ENCODE assay signal across 4 mouse cellular contexts in genomic region chr8:117427816-117428215, GRCm38 (mm10).
DNase-seq lines count a peak whose midpoint lies in the region; ATAC-seq and TF ChIP-seq lines count a peak whose summit lies in the region.
"Not testable (repeated sequence)": the region's sequence is repeated elsewhere in the genome, so short reads cannot be mapped to it uniquely, and the experiment has no call there.

No protein-coding gene starts in this region.

- H3K27ac ChIP-seq in lung, embryonic 14.5 days (ENCODE audit: low read depth); lung, embryonic 16.5 days (ENCODE audit: low read length); lung, postnatal 0 days (ENCODE audit: low read length): not testable (repeated sequence)

- 0 out of 2 replicates have a peak, but pooled peaks have one; percentile 16 for ATAC-seq in lung, embryonic 14.5 days (ENCODE audit: insufficient read depth)
- ATAC-seq in lung, embryonic 16.5 days (ENCODE audit: low read depth), result peak; percentile 49; the same call in 1 of the 2 replicates
- ATAC-seq in lung, postnatal 0 days, result peak; percentile 71

- H3K9me3 ChIP-seq in lung, embryonic 14.5 days (ENCODE audit: low read depth, low read length); lung, embryonic 16.5 days (ENCODE audit: control insufficient read depth, low read length); lung, postnatal 0 days (ENCODE audit: low read length): not testable (repeated sequence)

- not testable (repeated sequence) for H3K4me1 ChIP-seq in lung, embryonic 14.5 days (ENCODE audit: insufficient read depth); lung, embryonic 16.5 days (replicated peaks; ENCODE audit: control insufficient read depth, insufficient read depth, low read length); lung, postnatal 0 days (ENCODE audit: insufficient read depth, low read depth, low read length)

- H3K4me2 ChIP-seq in lung, embryonic 14.5 days; lung, embryonic 16.5 days (ENCODE audit: low read depth, low read length); lung, postnatal 0 days (replicated peaks; ENCODE audit: low read depth, low read length): not testable (repeated sequence)

- 68% methylated on average over 8 of the region's 8 CpGs for WGBS in lung, embryonic 14.5 days
- 60% methylated on average over 8 of the region's 8 CpGs for WGBS in lung, embryonic 16.5 days
- WGBS in lung, postnatal 0 days, result 47% methylated on average over 8 of the region's 8 CpGs

- peaks cover 64% of the 10 kb centered on the region for H3K36me3 ChIP-seq in lung, embryonic 14.5 days (ENCODE audit: insufficient read depth)
- peaks cover 34% of the 10 kb centered on the region for H3K36me3 ChIP-seq in lung, embryonic 16.5 days (ENCODE audit: control insufficient read depth, insufficient read depth, low read length)
- peaks cover 44% of the 10 kb centered on the region for H3K36me3 ChIP-seq in lung, postnatal 0 days (ENCODE audit: insufficient read depth, low read length)

- TF ChIP-seq CTCF in lung, embryonic 14.5 days (IDR thresholded peaks at IDR 0.05; ENCODE audit: low read depth); lung, postnatal 0 days (IDR thresholded peaks at IDR 0.05): not testable (repeated sequence)

- not testable (repeated sequence) for H3K9ac ChIP-seq in lung, embryonic 14.5 days; lung, embryonic 16.5 days (ENCODE audit: low read length); lung, postnatal 0 days (replicated peaks; ENCODE audit: low read depth)

- H3K4me3 ChIP-seq in lung, embryonic 14.5 days (ENCODE audit: low read depth, low read length); lung, embryonic 16.5 days (ENCODE audit: low read length); lung, postnatal 0 days (ENCODE audit: low read depth, low read length): not testable (repeated sequence)

- not testable (repeated sequence) for TF ChIP-seq EP300 in lung, postnatal 0 days (IDR thresholded peaks at IDR 0.05)

- not testable (repeated sequence) for H3K27me3 ChIP-seq in lung, embryonic 14.5 days (ENCODE audit: insufficient read depth, low read length); lung, embryonic 16.5 days (ENCODE audit: control insufficient read depth, insufficient read depth, low read depth, low read length); lung, postnatal 0 days (replicated peaks; ENCODE audit: insufficient read depth, low read length)

- DNase-seq in lung, embryonic 14.5 days, result not testable (repeated sequence)
- peak; percentile 57 for DNase-seq in lung, postnatal 0 days (ENCODE audit: low spot score)
- DNase-seq in lung, postnatal 36 days, result peak; percentile 30

Comparison
In these comparisons a context has a peak if more than half of its experiments do, and no peak if none do; other contexts are left out.
1. ATAC-seq: peak in every context shown above with its lines; median percentile 71 in lung, postnatal 0 days; 49 in lung, embryonic 16.5 days; 16 in lung, embryonic 14.5 days.